Mouse (Mus musculus): Measurements from ENCODE around the gene Mastl. TPM values are rescaled to one million over a fixed set of nuclear protein-coding genes. Genes with fewer than 3 reads are reported as not detected.

Gene Mastl
- polyA plus RNA-seq, 1 experiment from 2014 or later, result 10.2 TPM

DNA sequence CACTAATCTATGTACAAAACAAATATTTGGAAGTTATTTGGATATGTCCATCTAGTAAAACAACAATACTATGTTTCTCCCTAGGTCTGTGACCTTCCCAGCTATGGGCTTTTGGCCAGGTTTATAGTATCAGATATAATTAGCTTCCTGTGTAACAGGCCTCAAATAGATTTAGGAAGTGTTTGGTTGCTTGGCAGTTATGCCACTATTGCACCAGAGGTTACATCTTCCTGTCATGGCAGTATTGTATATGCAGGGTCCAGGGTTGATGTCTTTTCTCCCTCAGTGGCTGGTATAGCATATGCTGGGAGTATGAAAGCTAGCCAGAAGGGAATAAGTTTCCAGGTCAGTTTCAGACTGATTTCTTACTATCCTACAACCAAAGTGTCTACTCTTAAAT, 53.6 kb downstream of the Mastl start:
- H3K36me3 ChIP-seq (ENCODE audit: control insufficient read depth, insufficient read depth, low read length), result peaks cover 3% of the 10 kb centered on the region; the same call in 1 of the 2 replicates
- ATAC-seq (replicated peaks; ENCODE audit: insufficient number of reproducible peaks, low FRiP score, low TSS enrichment), result no peak
- H3K9ac ChIP-seq (ENCODE audit: low read depth, low read length), result no peak overlapping the region
- no peak overlapping the region for H3K4me2 ChIP-seq
- H3K4me1 ChIP-seq (ENCODE audit: control insufficient read depth, insufficient read depth, low read length), result no peaks in the 10 kb centered on the region
- no peak overlapping the region for H3K27ac ChIP-seq (ENCODE audit: low read depth, low read length)
- H3K27me3 ChIP-seq (ENCODE audit: control insufficient read depth, insufficient read depth, low read length), result no peaks in the 10 kb centered on the region
- no peaks in the 10 kb centered on the region for H3K9me3 ChIP-seq (replicated peaks; ENCODE audit: control insufficient read depth, low read length)
- H3K4me3 ChIP-seq (ENCODE audit: low read depth, low read length), result no peak overlapping the region

DNA sequence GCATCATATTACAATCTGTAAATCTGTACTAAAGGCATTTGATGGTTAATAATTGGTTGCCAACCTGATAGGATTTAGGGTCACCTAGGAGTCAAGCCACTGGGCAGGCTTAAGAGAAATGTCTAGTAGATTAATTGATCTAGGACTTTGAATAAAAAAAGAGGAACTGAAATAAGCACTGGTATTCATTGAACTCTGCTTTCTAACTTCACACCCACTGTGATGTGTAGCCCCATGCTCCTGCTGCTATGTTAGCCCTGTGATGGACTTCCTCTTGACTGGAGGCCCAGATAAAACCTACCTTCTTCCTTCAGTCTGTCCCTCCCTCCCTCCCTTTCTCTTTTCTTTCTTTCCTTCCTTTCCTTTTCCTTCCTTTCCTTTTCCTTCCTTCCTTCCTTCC, 58.8 kb downstream of the Mastl start:
- Histone ChIP-seq H3K9ac (ENCODE audit: low read depth, low read length) (no peak overlapping the region), H3K36me3 (ENCODE audit: control insufficient read depth, insufficient read depth, low read length) (peaks cover 9% of the 10 kb centered on the region; the same call in 1 of the 2 replicates), H3K4me1 (ENCODE audit: control insufficient read depth, insufficient read depth, low read length) (no peaks in the 10 kb centered on the region), H3K4me3 (ENCODE audit: low read depth, low read length) (no peak overlapping the region), H3K27me3 (ENCODE audit: control insufficient read depth, insufficient read depth, low read length) (no peaks in the 10 kb centered on the region), H3K4me2 (no peak overlapping the region), H3K9me3 (replicated peaks; ENCODE audit: control insufficient read depth, low read length) (no peaks in the 10 kb centered on the region), H3K27ac (ENCODE audit: low read depth, low read length) (no peak overlapping the region)
- no peak for ATAC-seq (replicated peaks; ENCODE audit: insufficient number of reproducible peaks, low FRiP score, low TSS enrichment)

DNA sequence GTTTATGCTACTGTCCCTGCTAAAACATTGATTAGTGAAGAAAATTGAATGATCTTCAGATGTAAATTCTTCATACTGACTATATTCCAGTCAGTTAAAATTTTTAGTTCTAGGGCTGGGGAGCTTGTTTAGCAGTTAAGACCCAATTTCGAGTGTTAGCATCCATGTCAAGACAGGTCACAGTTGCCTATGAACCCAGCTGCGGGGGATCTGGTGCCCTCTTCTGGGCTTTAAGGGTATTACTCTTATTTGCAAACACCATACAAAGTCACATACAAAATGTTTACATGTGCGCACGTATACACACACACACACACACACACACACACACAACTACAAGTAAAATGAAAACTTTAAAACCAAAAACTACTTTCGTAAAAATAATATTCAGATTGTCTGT, 63.6 kb downstream of the Mastl start:
- Histone ChIP-seq H3K27me3 (ENCODE audit: control insufficient read depth, insufficient read depth, low read length) (no peaks in the 10 kb centered on the region), H3K4me2 (no peak overlapping the region), H3K4me1 (ENCODE audit: control insufficient read depth, insufficient read depth, low read length) (no peaks in the 10 kb centered on the region), H3K4me3 (ENCODE audit: low read depth, low read length) (no peak overlapping the region), H3K9ac (ENCODE audit: low read depth, low read length) (no peak overlapping the region), H3K27ac (ENCODE audit: low read depth, low read length) (no peak overlapping the region), H3K36me3 (ENCODE audit: control insufficient read depth, insufficient read depth, low read length) (peaks cover 15% of the 10 kb centered on the region; the same call in 1 of the 2 replicates), H3K9me3 (replicated peaks; ENCODE audit: control insufficient read depth, low read length) (no peaks in the 10 kb centered on the region)
- 44% methylated on average over 5 of the region's 5 CpGs for WGBS (ENCODE audit: insufficient replicate concordance)
- ATAC-seq (replicated peaks; ENCODE audit: insufficient number of reproducible peaks, low FRiP score, low TSS enrichment), result no peak

DNA sequence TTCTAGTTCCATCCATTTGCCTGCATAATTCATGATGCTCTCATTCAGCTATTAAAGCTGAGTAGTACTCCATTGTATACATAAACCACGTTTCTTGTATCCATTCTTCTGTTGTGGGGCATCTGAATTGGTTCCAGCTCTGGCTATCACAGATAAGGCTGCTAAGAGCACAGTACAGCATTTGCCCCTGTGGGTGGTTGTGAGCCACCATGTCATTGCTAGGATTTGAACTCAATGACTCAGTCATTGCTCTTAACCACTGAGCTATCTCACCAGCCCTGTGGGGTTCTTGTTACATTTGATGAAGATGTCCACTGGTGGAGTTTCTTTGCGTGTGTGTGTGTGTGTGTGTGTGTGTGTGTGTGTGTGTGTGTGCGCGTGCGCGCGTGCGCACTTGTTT, 71.3 kb downstream of the Mastl start:
- Histone ChIP-seq H3K27me3 (ENCODE audit: control insufficient read depth, insufficient read depth, low read length) (no peaks in the 10 kb centered on the region), H3K4me3 (ENCODE audit: low read depth, low read length) (no peak overlapping the region), H3K9me3 (replicated peaks; ENCODE audit: control insufficient read depth, low read length) (no peaks in the 10 kb centered on the region), H3K27ac (ENCODE audit: low read depth, low read length) (no peak overlapping the region), H3K4me1 (ENCODE audit: control insufficient read depth, insufficient read depth, low read length) (no peaks in the 10 kb centered on the region), H3K9ac (ENCODE audit: low read depth, low read length) (no peak overlapping the region), H3K36me3 (ENCODE audit: control insufficient read depth, insufficient read depth, low read length) (peaks cover 11% of the 10 kb centered on the region), H3K4me2 (no peak overlapping the region)
- 95% methylated on average over 8 of the region's 8 CpGs for WGBS (ENCODE audit: insufficient replicate concordance)
- ATAC-seq (replicated peaks; ENCODE audit: insufficient number of reproducible peaks, low FRiP score, low TSS enrichment), result no peak

DNA sequence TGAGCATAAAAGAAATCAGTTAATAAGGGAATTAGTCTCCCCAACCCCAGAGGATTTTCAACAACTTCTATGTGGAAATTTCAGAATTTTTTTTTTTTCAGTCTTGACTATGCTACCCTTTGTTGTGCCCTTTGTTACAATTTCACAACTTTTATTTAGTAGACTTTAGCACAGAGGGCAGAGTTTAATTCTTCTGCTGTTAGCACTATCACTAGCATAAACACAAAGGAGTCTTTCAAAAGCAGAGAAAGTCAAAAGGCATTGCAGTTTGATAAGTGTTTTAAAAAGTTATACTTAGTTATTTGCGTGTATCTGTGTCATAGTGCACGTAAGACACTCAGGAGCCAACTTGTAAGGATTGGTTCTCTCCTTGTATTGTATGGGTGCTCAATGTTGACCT, 77.2 kb downstream of the Mastl start:
- Histone ChIP-seq H3K36me3 (ENCODE audit: control insufficient read depth, insufficient read depth, low read length) (peaks cover 17% of the 10 kb centered on the region), H3K27ac (ENCODE audit: low read depth, low read length) (no peak overlapping the region), H3K4me3 (ENCODE audit: low read depth, low read length) (no peak overlapping the region), H3K9me3 (replicated peaks; ENCODE audit: control insufficient read depth, low read length) (no peaks in the 10 kb centered on the region), H3K9ac (ENCODE audit: low read depth, low read length) (no peak overlapping the region), H3K4me1 (ENCODE audit: control insufficient read depth, insufficient read depth, low read length) (no peaks in the 10 kb centered on the region), H3K27me3 (ENCODE audit: control insufficient read depth, insufficient read depth, low read length) (no peaks in the 10 kb centered on the region), H3K4me2 (no peak overlapping the region)
- ATAC-seq (replicated peaks; ENCODE audit: insufficient number of reproducible peaks, low FRiP score, low TSS enrichment), result no peak
- WGBS (ENCODE audit: insufficient replicate concordance), result 93% methylated on average over 2 of the region's 2 CpGs

DNA sequence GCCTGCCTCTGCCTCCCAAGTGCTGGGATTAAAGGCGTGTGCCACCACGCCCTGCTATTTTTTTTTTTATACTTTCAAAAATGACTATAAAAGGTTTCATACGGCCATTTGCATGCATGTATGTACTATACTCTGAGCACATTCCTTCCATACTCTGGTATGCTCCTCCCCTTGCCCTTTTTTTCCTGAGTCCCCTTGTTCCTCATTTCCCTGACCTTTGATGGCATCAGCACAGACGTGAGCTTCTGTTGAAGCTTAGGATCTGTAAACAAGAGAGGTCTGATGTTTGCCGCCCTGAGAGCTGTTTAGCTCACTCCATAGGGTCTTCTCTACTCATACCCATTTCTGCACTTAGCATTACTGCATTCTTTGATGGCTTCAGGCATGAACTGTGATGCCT, 78.1 kb downstream of the Mastl start:
- WGBS (ENCODE audit: insufficient replicate concordance), result 82% methylated on average over 5 of the region's 5 CpGs
- no peaks in the 10 kb centered on the region for H3K27me3 ChIP-seq (ENCODE audit: control insufficient read depth, insufficient read depth, low read length)

DNA sequence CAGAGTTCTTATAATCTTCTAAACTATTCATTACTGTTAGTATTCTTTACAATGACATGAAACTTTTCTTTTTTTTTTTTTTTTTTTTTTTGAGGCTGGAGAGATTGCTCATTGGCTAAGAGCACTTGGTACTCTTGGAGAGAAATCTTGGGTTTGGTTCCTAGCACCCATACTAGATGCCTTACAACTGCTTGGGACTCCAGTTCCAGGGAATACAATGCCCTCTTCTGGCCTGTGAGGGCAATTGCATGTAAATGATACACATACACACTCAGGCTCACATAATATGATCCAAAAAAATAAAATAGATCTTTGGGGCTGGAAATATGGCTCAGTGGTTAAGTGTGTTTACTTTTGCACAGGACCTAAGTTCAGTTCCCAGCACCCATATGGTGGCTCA, 79.0 kb downstream of the Mastl start:
- no peaks in the 10 kb centered on the region for H3K27me3 ChIP-seq (ENCODE audit: control insufficient read depth, insufficient read depth, low read length)
- H3K9ac ChIP-seq (ENCODE audit: low read depth, low read length), result no peak overlapping the region
- no peak for ATAC-seq (replicated peaks; ENCODE audit: insufficient number of reproducible peaks, low FRiP score, low TSS enrichment)
- H3K27ac ChIP-seq (ENCODE audit: low read depth, low read length), result no peak overlapping the region
- H3K4me1 ChIP-seq (ENCODE audit: control insufficient read depth, insufficient read depth, low read length), result no peaks in the 10 kb centered on the region
- H3K4me2 ChIP-seq, result no peak overlapping the region
- no peaks in the 10 kb centered on the region for H3K9me3 ChIP-seq (replicated peaks; ENCODE audit: control insufficient read depth, low read length)
- H3K36me3 ChIP-seq (ENCODE audit: control insufficient read depth, insufficient read depth, low read length), result peaks cover 17% of the 10 kb centered on the region
- no peak overlapping the region for H3K4me3 ChIP-seq (ENCODE audit: low read depth, low read length)

More for the DNA sequence above, 78.1 kb downstream of the Mastl start:
- no peak overlapping the region for H3K4me2 ChIP-seq
- no peaks in the 10 kb centered on the region for H3K4me1 ChIP-seq (ENCODE audit: control insufficient read depth, insufficient read depth, low read length)
- ATAC-seq (replicated peaks; ENCODE audit: insufficient number of reproducible peaks, low FRiP score, low TSS enrichment), result no peak
- H3K4me3 ChIP-seq (ENCODE audit: low read depth, low read length), result no peak overlapping the region
- peaks cover 17% of the 10 kb centered on the region for H3K36me3 ChIP-seq (ENCODE audit: control insufficient read depth, insufficient read depth, low read length)
- no peak overlapping the region for H3K27ac ChIP-seq (ENCODE audit: low read depth, low read length)
- no peaks in the 10 kb centered on the region for H3K9me3 ChIP-seq (replicated peaks; ENCODE audit: control insufficient read depth, low read length)
- no peak overlapping the region for H3K9ac ChIP-seq (ENCODE audit: low read depth, low read length)

DNA sequence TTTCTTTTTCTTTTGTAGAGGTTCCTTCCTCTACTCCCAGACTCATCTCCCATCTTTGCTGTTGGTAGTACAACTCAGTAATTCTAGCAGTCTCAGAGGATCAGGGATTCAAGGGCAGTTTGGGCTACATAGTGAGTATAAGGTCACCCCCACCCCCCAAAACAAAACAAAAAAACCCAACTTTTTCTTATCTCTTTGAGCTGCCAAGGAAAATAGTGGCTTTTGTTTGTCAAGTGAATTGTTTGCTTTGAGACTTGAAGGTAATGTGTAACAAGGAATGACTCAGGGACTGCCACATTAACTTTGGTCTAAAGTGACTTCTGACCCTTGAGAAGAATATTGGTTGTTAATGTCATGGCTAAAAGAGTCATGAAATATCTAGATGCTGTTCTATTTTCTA, 80.0 kb downstream of the Mastl start:
- no peak for ATAC-seq (replicated peaks; ENCODE audit: insufficient number of reproducible peaks, low FRiP score, low TSS enrichment)
- Histone ChIP-seq H3K4me3 (ENCODE audit: low read depth, low read length) (no peak overlapping the region), H3K36me3 (ENCODE audit: control insufficient read depth, insufficient read depth, low read length) (peaks cover 13% of the 10 kb centered on the region)

DNA sequence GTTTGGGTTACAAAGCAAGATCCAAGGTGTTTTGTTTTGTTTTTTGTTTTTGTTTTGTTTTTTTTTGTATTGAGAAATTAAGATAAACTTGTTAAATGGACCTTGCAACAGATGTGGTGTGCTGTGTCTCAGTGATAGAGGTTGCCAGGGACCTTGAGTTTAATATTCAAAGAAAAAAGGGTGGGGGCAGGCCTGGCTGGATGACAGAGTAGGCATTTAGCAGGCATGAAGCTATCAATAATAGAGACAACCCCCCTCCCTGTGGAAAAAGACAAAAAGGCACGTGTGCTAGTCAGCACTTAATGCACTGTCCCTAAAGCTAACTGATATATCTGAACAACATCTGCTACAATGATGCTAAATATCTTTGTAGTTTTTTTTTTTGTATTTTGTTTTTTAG, 84.4 kb downstream of the Mastl start:
- no peak overlapping the region for H3K27ac ChIP-seq (ENCODE audit: low read depth, low read length)
- H3K4me3 ChIP-seq (ENCODE audit: low read depth, low read length), result no peak overlapping the region
- no peaks in the 10 kb centered on the region for H3K27me3 ChIP-seq (ENCODE audit: control insufficient read depth, insufficient read depth, low read length)
- 74% methylated on average over 1 of the region's 1 CpGs for WGBS (ENCODE audit: insufficient replicate concordance)
- H3K9me3 ChIP-seq (replicated peaks; ENCODE audit: control insufficient read depth, low read length), result no peaks in the 10 kb centered on the region
- H3K36me3 ChIP-seq (ENCODE audit: control insufficient read depth, insufficient read depth, low read length), result 0 out of 2 replicates have a peak, but pooled peaks cover 2% of the 10 kb centered on the region
- no peak overlapping the region for H3K9ac ChIP-seq (ENCODE audit: low read depth, low read length)
- ATAC-seq (replicated peaks; ENCODE audit: insufficient number of reproducible peaks, low FRiP score, low TSS enrichment), result no peak
- H3K4me1 ChIP-seq (ENCODE audit: control insufficient read depth, insufficient read depth, low read length), result no peaks in the 10 kb centered on the region
- no peak overlapping the region for H3K4me2 ChIP-seq

More for the DNA sequence above, 80.0 kb downstream of the Mastl start:
- Histone ChIP-seq H3K4me1 (ENCODE audit: control insufficient read depth, insufficient read depth, low read length) (no peaks in the 10 kb centered on the region), H3K9ac (ENCODE audit: low read depth, low read length) (no peak overlapping the region), H3K27ac (ENCODE audit: low read depth, low read length) (no peak overlapping the region), H3K27me3 (ENCODE audit: control insufficient read depth, insufficient read depth, low read length) (no peaks in the 10 kb centered on the region), H3K9me3 (replicated peaks; ENCODE audit: control insufficient read depth, low read length) (no peaks in the 10 kb centered on the region), H3K4me2 (no peak overlapping the region)
